Mouse (Mus musculus) midbrain, embryonic 15.5 days (tissue): ENCODE data around the gene Uimc1. TPM values are rescaled to one million over a fixed set of nuclear protein-coding genes. Genes with fewer than 3 reads are reported as not detected.
A peak's percentile ranks its signal among the peaks of the same experiment; 100 is the strongest.

Experiments used
- ATAC-seq: fragments of 200-750 bp; cut with Nextera tagmentation; replicated peaks from 2 replicates; pipeline ENCODE4 v1.8.0; 2017; ENCODE audit warnings: moderate TSS enrichment
- H3K27ac ChIP-seq: fragments of 300-500 bp; sonication (generic); 2 replicates; pipeline ENCODE4 v1.5.1; 2015; ENCODE audit warnings: mild to moderate bottlenecking, inconsistent platforms
- H3K27me3 ChIP-seq: fragments of 300-500 bp; sonication (generic); replicated peaks from 2 replicates; pipeline ENCODE4 v1.6.1; 2015; ENCODE audit warnings: inconsistent platforms
- H3K36me3 ChIP-seq: fragments of 300-500 bp; sonication (generic); replicated peaks from 2 replicates; pipeline ENCODE4 v1.6.1; 2015; ENCODE audit warnings: inconsistent platforms
- H3K4me1 ChIP-seq: fragments of 300-500 bp; sonication (generic); 2 replicates; pipeline ENCODE4 v1.6.1; 2015; ENCODE audit warnings: inconsistent platforms
- H3K4me2 ChIP-seq: fragments of 300-500 bp; sonication (generic); 2 replicates; pipeline ENCODE4 v1.6.1; 2015; ENCODE audit warnings: inconsistent platforms, mild to moderate bottlenecking, moderate library complexity
- H3K4me3 ChIP-seq: fragments of 300-500 bp; sonication (generic); 2 replicates; pipeline ENCODE4 v1.5.1; 2015; ENCODE audit warnings: mild to moderate bottlenecking, inconsistent platforms
- H3K9ac ChIP-seq: fragments of 300-500 bp; sonication (generic); 2 replicates; pipeline ENCODE4 v1.6.1; 2015; ENCODE audit warnings: mild to moderate bottlenecking, inconsistent platforms
- H3K9me3 ChIP-seq: fragments of 300-500 bp; sonication (generic); 2 replicates; pipeline ENCODE4 v1.6.1; 2016; ENCODE audit warnings: inconsistent platforms
- WGBS: fragments of 180-500 bp; shearing (Covaris S2); methylation state at CpG from one replicate; pipeline ENCODE4 v1.1.7; 2015; ENCODE audit warnings: mixed read lengths; 5-methylcytosine and 5-hydroxymethylcytosine counted together
- polyA plus RNA-seq: library from polyadenylated mRNA; unstranded; fragments of >200 nt; fragmentation: Nextera tagmentation; extraction: Ambion mirVana; gene quantifications from 2 replicates; pipeline ENCODE4 v1.2.1, GENCODE M21; 2015

The Uimc1 gene
- polyA plus RNA-seq, 1 experiment from 2014 or later = 21.5 TPM

DNA sequence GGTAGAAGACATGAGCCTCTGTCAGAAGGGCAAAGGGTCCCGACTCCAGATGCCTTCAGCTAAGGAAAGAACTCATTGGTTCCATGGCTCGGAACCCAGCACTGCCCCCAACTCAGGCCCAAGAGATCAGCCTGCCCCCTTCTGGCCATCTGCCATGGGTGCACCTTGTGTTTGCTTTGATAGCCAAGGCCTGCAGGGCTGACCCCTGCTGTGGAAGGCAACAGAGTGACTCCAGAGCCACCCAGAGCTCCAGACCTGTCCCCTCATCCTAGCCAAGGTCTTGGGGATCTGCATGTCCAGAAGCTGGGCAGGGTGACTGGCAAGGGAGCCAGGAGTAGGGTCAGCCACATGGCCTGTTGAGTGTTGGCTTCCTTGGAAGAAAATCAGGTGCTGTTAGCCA lies 116.5 kb downstream of the Uimc1 start:
- Histone ChIP-seq H3K27ac (no peak overlapping the region), H3K9ac (no peak overlapping the region), H3K9me3 (no peaks in the 10 kb centered on the region), H3K36me3 (no peaks in the 10 kb centered on the region), H3K4me3 (no peak overlapping the region), H3K4me2 (no peak overlapping the region), H3K27me3 (no peaks in the 10 kb centered on the region), H3K4me1 (peaks cover 53% of the 10 kb centered on the region)
- no peak for ATAC-seq
- 51% methylated on average over 2 of the region's 2 CpGs for WGBS

DNA sequence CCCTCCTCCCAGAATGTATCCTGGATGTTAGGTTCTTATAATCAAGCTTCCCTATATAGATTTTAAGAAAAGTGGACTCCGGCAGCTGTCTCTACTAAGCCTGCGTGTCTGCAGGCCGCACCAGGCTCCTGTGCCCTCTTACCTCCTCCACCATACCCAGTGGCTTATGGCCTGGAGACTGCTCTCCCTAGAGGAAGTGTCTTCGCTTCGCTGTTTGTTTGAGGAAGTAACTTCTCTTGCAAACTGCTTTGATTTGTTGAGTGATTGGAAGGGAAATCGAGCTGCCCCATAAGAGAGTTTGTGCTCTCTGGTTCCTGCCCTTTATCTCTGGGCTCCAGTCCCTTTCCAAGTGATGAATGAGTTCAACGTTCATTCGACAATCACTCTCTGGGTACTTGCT lies 117.1 kb downstream of the Uimc1 start:
- no peak overlapping the region for H3K4me2 ChIP-seq
- no peaks in the 10 kb centered on the region for H3K27me3 ChIP-seq
- H3K27ac ChIP-seq = no peak overlapping the region
- peaks cover 52% of the 10 kb centered on the region for H3K4me1 ChIP-seq
- no peak overlapping the region for H3K9ac ChIP-seq
- no peak for ATAC-seq
- WGBS = 85% methylated on average over 8 of the region's 8 CpGs
- H3K9me3 ChIP-seq = no peaks in the 10 kb centered on the region
- H3K36me3 ChIP-seq = no peaks in the 10 kb centered on the region
- H3K4me3 ChIP-seq = no peak overlapping the region

DNA sequence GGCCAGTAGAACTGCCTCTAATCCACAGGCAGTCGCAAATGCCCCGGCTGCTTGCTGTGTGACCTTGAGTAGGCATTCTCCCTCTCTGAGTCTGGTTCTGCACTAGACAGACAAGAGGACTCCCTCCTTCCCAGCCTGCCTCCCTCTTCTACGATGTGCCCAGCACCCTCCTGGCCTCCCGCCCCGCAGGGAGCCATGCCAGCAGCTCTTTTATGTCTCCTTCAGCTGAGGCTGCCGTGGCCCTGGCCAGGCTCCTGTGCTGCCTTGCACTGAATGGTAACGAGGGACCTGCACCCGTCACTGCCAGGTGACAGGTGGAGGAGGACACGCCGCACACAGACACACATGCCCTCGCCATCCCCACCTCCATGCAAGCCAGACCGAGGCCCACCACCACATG lies 119.1 kb downstream of the Uimc1 start:
- H3K27ac ChIP-seq = no peak overlapping the region
- H3K9me3 ChIP-seq = no peaks in the 10 kb centered on the region
- no peak for ATAC-seq
- peaks cover 41% of the 10 kb centered on the region for H3K4me1 ChIP-seq
- 58% methylated on average over 12 of the region's 12 CpGs for WGBS
- H3K9ac ChIP-seq = no peak overlapping the region
- no peaks in the 10 kb centered on the region for H3K27me3 ChIP-seq
- no peak overlapping the region for H3K4me2 ChIP-seq
- no peaks in the 10 kb centered on the region for H3K36me3 ChIP-seq
- no peak overlapping the region for H3K4me3 ChIP-seq

DNA sequence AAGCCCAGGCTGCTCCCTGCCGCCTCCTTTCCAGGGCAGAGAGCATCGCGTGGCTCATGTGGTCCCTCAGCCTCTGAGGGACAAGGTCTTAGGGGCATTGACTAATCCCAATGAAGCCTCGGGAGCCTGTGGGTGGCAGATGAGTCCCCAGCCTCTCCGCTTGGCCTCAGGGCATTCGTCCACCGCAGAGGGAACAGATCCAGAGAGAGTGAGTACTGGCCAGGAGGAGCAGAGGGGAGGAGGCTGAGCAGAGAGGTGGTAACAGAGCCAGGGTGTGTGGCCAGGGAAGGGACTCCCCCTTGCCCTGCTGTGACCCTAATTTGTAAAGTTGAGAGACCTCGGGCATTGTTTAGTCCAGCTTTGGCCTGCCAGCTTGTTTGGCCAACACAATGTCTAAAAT lies 121.3 kb downstream of the Uimc1 start:
- no peak overlapping the region for H3K4me2 ChIP-seq
- ATAC-seq = no peak
- no peak overlapping the region for H3K9ac ChIP-seq
- peaks cover 52% of the 10 kb centered on the region for H3K4me1 ChIP-seq
- no peaks in the 10 kb centered on the region for H3K9me3 ChIP-seq
- 0 out of 2 replicates have a peak overlapping the region, but pooled peaks have one; percentile 23 for H3K27ac ChIP-seq
- H3K27me3 ChIP-seq = no peaks in the 10 kb centered on the region
- 38% methylated on average over 8 of the region's 8 CpGs for WGBS
- no peaks in the 10 kb centered on the region for H3K36me3 ChIP-seq
- no peak overlapping the region for H3K4me3 ChIP-seq

Other genes with a start within 250 kb of the Uimc1 start
- gene Unc5a, start 150.9 kb downstream of the Uimc1 start, polyA plus RNA-seq = 15.7 and 16.1 TPM in 2 replicates
- 1.3 and 1.4 TPM in 2 replicates for gene Hk3, start 78.9 kb downstream of the Uimc1 start, polyA plus RNA-seq
- 28.9 and 32.6 TPM in 2 replicates for gene Zfp346, start 5.0 kb upstream of the Uimc1 start, polyA plus RNA-seq
- gene Gm17617, start 33.2 kb upstream of the Uimc1 start, polyA plus RNA-seq = not detected in 2 replicates
- gene Fgfr4, start 52.3 kb upstream of the Uimc1 start, polyA plus RNA-seq = 0.37 and 0.50 TPM in 2 replicates
- 59.1 and 64.3 TPM in 2 replicates for gene Nsd1, start 109.5 kb upstream of the Uimc1 start, polyA plus RNA-seq
- 331 and 355 TPM in 2 replicates for gene Prelid1, start 220.2 kb upstream of the Uimc1 start, polyA plus RNA-seq
- gene Rab24, start 221.6 kb upstream of the Uimc1 start, polyA plus RNA-seq = 104 and 105 TPM in 2 replicates
- 7.6 and 11.8 TPM in 2 replicates for gene Mxd3, start 229.5 kb upstream of the Uimc1 start, polyA plus RNA-seq